Mouse (Mus musculus): Measurements from ENCODE around the gene 1700056E22Rik. TPM values are rescaled to one million over a fixed set of nuclear protein-coding genes. Genes with fewer than 3 reads are reported as not detected.

The 1700056E22Rik gene
- polyA plus RNA-seq, 1 experiment from 2014 or later, result 1.1 TPM

DNA sequence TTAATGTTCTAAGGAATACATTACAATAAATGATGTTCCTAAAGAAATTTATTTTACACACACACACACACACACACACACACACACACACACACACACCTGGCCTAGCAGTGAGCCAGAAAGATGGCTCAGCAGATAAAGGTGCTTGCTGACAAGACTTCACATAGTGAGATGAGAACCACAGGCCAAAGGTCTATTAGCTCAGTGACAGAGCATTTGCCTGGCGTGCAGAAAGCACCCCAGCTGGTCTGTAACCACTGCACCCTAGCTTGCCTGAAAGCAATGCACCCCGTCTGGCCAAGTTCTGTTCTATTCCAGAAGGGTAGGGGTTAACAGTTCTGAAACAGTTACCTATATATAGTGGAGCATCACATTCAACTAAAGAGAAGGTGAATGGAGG, 36.9 kb downstream of the 1700056E22Rik start:
- H3K4me2 ChIP-seq (ENCODE audit: low read length), result no peak overlapping the region
- no peak for ATAC-seq
- H3K4me1 ChIP-seq (ENCODE audit: control insufficient read depth, insufficient read depth, low read depth, low read length), result no peaks in the 10 kb centered on the region
- H3K36me3 ChIP-seq (ENCODE audit: control insufficient read depth, insufficient read depth, low read length), result no peaks in the 10 kb centered on the region
- no peaks in the 10 kb centered on the region for H3K9me3 ChIP-seq (ENCODE audit: control insufficient read depth, low read length)
- H3K27me3 ChIP-seq (replicated peaks; ENCODE audit: control insufficient read depth, insufficient read depth, low read length), result no peaks in the 10 kb centered on the region
- 61% methylated on average over 2 of the region's 2 CpGs for WGBS
- H3K9ac ChIP-seq (ENCODE audit: low read depth, low read length), result no peak overlapping the region
- H3K4me3 ChIP-seq (ENCODE audit: low read length), result no peak overlapping the region
- H3K27ac ChIP-seq (ENCODE audit: low read depth, low read length), result no peak overlapping the region

DNA sequence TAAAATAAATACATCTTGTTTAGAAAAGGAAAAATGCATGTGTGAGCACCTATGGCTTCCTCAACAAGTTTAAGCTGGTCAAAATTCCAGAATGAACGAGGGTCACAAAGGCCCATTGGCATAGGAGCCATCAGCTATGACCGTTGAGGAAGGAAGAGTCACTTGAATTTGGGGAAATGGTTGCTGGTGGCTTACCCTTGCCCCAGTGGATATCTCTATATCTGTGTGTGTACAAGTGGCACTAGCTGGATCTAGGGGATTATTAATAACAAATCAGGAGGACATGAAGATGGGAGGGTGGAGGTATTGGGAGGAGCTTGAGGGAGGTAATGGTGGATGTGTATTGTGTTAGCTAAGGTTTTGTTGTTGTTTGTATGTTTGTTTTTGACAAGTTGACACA, 42.2 kb downstream of the 1700056E22Rik start:
- ATAC-seq, result no peak
- no peaks in the 10 kb centered on the region for H3K4me1 ChIP-seq (ENCODE audit: control insufficient read depth, insufficient read depth, low read depth, low read length)
- no peak overlapping the region for H3K9ac ChIP-seq (ENCODE audit: low read depth, low read length)
- no peaks in the 10 kb centered on the region for H3K27me3 ChIP-seq (replicated peaks; ENCODE audit: control insufficient read depth, insufficient read depth, low read length)
- H3K4me2 ChIP-seq (ENCODE audit: low read length), result no peak overlapping the region
- WGBS, result 93% methylated on average over 2 of the region's 2 CpGs
- H3K27ac ChIP-seq (ENCODE audit: low read depth, low read length), result no peak overlapping the region
- no peaks in the 10 kb centered on the region for H3K9me3 ChIP-seq (ENCODE audit: control insufficient read depth, low read length)
- no peaks in the 10 kb centered on the region for H3K36me3 ChIP-seq (ENCODE audit: control insufficient read depth, insufficient read depth, low read length)
- no peak overlapping the region for H3K4me3 ChIP-seq (ENCODE audit: low read length)

DNA sequence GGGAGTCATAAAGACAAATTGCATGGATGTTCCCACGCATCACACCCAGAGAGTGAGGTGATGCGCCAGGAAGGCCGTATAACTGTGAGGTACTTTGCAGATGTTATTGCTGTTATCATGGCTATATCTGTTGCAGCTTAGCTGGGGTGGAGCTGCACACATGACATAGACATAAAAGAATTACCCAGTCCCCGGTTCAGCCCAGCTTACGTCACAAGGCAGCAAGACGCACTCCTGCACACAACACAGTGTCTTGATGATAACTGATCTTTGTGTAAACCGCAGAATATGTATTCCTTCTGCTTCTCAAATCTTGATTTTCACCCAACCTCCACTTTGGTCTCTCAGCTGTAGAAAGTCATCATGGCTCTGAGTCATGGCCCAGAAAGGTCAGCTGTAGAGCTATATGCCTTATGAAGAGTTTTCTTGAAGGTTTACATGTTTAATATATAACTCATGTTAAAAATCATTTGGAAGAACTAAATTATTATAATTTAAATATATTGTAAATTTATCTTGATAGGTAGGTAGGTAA, 46.3 kb downstream of the 1700056E22Rik start:
- H3K9me3 ChIP-seq (ENCODE audit: control insufficient read depth, low read length), result no peaks in the 10 kb centered on the region

More for the DNA sequence above, 46.3 kb downstream of the 1700056E22Rik start:
- Histone ChIP-seq H3K4me3 (ENCODE audit: low read length) (no peak overlapping the region), H3K36me3 (ENCODE audit: control insufficient read depth, insufficient read depth, low read length) (no peaks in the 10 kb centered on the region), H3K27ac (ENCODE audit: low read depth, low read length) (no peak overlapping the region), H3K27me3 (replicated peaks; ENCODE audit: control insufficient read depth, insufficient read depth, low read length) (no peaks in the 10 kb centered on the region), H3K4me1 (ENCODE audit: control insufficient read depth, insufficient read depth, low read depth, low read length) (no peaks in the 10 kb centered on the region), H3K4me2 (ENCODE audit: low read length) (no peak overlapping the region), H3K9ac (ENCODE audit: low read depth, low read length) (no peak overlapping the region)
- WGBS, result 89% methylated on average over 7 of the region's 7 CpGs
- no peak for ATAC-seq

Other genes with a start within 250 kb of the 1700056E22Rik start
- 4.9 and 5.6 TPM in 2 replicates for gene Dusp10, start 21.0 kb downstream of the 1700056E22Rik start, polyA plus RNA-seq (2015; fragmentation: Nextera tagmentation; extraction: Ambion mirVana)